Mouse (Mus musculus): ENCODE data around the gene Pitpnc1. TPM values are rescaled to one million over a fixed set of nuclear protein-coding genes. Genes with fewer than 3 reads are reported as not detected.

The Pitpnc1 gene
- total RNA-seq, 1 experiment from 2014 or later = 24.4 TPM

DNA sequence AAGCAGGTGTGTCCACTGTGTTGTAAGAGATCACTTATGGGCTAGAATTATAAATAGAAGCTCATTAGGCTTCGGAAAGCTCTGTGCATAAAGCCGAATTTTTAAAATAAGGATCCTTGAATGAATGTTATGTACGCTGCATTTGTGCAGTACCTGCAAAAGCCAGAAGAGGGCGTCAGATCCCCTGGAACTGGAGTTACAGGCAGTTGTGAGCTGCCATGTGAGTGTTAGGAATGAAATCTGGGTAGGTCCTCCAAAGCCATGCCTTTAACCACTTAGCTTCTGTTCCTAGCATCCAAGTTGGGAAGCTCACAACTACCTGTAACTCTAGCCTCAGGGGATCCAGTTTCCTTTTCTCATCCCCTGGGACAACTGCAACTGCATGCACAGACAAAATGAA, 85.2 kb downstream of the Pitpnc1 start:
- ATAC-seq (ENCODE audit: extremely low read depth, insufficient number of reproducible peaks, low FRiP score, poor library complexity, severe bottlenecking) = no peak

DNA sequence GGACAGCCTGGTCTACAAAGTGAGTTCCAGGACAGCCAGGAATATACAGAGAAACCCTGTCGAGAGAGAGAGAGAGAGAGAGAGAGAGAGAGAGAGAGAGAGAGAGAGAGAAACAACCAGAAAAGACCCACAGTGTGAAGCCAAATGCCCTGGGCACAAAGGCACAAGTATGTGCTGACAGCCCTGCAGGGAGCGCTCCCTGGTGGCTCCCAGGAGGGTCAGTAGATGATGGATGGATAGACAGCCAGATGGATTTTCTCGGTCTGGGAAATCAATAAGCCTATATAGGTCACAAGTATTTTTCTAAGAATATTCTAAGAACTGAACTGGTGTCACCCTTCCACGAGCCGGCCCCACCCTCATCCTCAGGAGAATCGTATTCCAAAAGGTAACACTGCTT, 86.5 kb downstream of the Pitpnc1 start:
- no peak for ATAC-seq (ENCODE audit: extremely low read depth, insufficient number of reproducible peaks, low FRiP score, poor library complexity, severe bottlenecking)

DNA sequence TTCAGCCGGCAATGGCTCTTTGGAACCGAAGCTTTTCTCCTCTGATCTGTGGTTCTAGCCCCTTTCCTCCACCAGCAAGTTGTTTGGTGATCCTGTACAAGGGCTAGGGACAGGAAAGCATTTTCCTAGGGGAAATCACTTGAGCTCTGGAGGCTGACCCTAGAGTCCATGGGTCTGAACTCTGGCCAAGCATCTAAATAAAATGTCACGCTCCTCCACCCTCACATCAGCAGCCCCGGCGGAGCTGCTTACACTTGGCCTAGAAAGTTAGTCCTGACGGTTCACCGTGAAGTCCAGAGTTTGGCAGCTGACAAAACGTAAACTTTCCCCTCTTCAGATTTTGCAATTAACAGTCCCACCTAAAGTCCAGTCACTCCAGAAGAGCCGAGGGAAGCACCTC, 90.5 kb downstream of the Pitpnc1 start:
- ATAC-seq (ENCODE audit: extremely low read depth, insufficient number of reproducible peaks, low FRiP score, poor library complexity, severe bottlenecking) = no peak

DNA sequence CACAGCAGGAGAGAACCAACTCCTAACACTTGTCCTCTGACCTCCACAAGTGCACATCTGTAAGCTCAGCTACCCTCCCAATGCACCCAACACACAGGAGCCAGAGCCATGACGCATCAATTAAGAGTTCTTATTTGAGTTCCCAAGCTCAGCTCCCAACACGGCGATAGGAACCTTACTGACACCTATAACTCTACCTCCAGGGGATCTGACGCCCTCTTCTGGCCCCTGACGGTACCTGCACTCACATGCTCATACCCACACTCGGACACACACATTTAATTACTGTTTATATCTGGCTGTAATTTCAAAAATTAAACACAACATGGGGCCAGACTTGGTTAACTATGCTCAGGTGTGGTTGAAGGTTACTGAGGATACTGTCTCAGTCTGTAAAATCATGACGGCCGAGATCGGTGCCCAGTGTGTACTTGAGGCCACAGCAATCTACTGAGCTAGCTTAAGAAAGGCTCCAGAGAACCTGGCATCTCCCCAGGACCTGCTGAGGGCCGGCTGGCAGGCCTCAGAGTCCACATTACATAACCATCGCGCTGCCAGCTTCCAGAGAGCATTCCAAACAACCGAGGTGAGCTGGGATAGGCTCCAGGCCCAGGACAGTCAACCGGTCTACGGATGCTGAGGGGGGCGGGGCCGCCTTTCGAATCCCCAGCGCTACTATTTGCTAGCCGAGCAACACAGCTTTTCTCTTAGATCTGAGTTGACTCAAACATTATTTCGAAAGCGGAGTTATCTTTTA, 91.2 kb downstream of the Pitpnc1 start:
- ATAC-seq (ENCODE audit: extremely low read depth, insufficient number of reproducible peaks, low FRiP score, poor library complexity, severe bottlenecking) = no peak

DNA sequence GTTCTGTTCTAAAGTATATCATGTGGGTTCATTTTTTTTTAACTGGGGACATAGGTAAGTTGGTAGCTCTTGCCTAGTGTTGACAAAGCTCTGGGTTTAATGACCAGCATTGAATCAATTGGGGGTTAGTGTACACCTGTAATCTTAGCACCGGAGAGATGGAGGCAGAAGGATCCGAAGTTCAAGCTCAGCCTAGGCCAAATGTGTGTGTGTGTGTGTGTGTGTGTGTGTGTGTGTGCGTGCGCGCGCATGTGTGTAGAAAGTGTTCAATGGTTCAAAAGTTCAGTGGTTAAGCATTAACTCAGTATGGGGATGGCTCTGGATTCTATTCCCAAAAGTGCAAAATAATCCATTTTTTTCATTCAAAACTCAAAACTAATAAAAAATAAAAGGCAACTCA, 93.2 kb downstream of the Pitpnc1 start:
- no peak for ATAC-seq (ENCODE audit: extremely low read depth, insufficient number of reproducible peaks, low FRiP score, poor library complexity, severe bottlenecking)

DNA sequence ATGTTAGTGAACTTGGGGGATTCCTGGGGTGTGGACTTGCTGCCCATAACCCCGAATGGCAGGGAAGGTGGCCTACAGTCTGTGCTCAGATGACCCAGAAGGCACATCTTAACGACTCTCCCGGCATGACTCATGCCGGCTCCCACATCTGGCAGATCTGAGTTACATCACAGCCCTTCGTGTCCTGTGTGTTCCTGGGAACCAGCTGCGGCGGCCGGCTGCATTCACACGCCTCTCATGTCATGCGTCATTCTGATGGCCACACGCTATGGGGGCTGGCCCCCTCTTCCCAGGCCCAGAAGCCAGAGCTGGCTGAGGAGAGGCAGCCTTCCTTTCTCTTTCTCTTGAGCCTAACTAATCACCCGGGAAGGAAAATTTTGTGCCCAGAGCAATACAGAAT, 94.2 kb downstream of the Pitpnc1 start:
- no peak for ATAC-seq (ENCODE audit: extremely low read depth, insufficient number of reproducible peaks, low FRiP score, poor library complexity, severe bottlenecking)

DNA sequence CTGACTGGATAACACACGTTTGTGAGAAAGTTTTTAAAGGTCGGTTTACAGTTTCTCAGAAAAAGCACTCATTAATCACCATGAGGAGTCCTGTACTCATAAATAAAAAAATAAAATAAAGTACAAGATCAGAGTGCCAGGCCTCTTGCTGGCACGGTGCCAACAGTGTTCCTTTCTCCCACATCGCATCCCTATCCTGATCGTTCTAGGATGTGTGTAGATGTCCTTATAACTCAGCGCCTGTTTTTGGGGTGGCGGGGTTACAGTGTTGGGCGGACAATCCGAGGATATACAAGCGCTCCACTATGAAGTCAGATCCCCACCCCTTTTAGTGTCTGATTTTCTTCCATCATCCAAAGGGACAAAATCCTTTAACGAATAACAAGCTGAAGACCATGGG, 94.7 kb downstream of the Pitpnc1 start:
- ATAC-seq (ENCODE audit: extremely low read depth, insufficient number of reproducible peaks, low FRiP score, poor library complexity, severe bottlenecking) = no peak

DNA sequence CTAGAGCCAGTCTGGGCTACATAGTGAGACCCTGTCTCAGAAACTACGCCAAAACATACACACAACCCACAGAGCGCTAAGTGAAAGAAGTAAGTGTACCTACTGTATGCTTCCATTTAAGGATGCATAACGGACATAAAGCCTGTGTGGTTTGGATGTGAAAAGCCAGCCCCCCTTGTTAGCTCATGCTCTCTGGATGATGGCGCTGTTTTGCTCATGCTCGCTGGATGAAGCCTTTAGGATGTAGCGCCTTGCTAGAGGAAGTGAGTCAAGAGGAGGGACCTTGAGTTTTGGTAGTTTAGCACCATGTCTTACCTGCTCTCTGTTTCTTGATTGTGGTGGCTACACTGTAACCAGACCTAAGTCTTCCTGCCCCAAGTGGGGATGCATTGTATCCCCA, 96.9 kb downstream of the Pitpnc1 start:
- no peak for ATAC-seq (ENCODE audit: extremely low read depth, insufficient number of reproducible peaks, low FRiP score, poor library complexity, severe bottlenecking)

DNA sequence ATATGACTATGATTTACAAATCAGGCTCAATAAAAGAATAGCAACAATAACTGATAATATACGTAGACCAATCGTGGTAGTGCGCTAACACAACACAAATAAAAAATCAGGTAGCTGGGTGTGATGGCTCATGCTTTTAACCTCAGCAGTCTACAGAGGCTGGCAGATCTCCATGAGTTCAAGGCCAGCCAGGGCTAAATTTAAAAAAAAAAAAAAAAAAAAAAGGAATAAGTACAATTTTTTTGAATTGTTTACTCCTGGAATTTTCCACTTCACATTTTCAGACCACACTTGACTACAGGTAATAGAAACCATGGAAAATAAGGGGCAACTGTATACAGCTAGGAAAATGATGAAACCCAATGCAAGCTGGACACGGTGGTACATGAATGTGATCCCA, 97.3 kb downstream of the Pitpnc1 start:
- no peak for ATAC-seq (ENCODE audit: extremely low read depth, insufficient number of reproducible peaks, low FRiP score, poor library complexity, severe bottlenecking)

DNA sequence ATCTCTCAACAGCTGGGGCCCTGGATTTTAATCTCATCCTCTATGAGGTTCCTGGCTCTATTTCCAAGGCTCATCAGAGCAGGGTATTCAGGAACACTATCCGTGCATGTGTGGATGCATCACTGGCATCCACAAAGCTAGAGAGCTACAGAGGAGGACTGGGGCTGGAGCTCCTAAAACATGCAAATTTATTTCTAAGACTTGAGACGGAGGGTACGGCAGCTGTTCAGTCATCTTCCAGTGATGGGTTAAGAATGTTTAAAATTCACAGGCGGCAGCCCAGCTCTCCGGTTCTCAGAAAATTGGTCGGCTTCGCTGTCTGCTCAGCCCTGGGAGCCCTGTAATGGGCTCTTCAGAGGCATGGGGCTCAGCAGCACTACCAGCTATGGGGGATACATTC, 97.8 kb downstream of the Pitpnc1 start:
- no peak for ATAC-seq (ENCODE audit: extremely low read depth, insufficient number of reproducible peaks, low FRiP score, poor library complexity, severe bottlenecking)

DNA sequence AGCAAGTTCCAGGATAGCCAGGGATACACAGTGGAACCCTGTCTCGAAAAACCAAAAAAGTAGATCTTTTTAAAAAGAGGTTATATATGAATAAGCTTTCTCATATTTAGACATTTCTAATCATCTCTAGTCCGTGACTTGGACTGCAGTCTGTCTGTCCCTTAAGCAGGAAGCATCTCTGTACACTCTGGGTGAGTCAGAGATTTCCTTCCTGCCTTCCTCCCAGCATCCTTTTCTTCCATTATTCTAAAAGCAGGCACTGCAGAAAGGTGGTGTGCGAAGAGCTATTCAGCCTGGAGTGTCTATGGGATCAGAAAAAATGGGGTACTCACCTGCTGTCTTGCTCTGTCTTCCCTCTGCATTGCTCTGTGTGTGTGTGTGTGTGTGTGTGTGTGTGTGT, 100.0 kb downstream of the Pitpnc1 start:
- ATAC-seq (ENCODE audit: extremely low read depth, insufficient number of reproducible peaks, low FRiP score, poor library complexity, severe bottlenecking) = no peak

DNA sequence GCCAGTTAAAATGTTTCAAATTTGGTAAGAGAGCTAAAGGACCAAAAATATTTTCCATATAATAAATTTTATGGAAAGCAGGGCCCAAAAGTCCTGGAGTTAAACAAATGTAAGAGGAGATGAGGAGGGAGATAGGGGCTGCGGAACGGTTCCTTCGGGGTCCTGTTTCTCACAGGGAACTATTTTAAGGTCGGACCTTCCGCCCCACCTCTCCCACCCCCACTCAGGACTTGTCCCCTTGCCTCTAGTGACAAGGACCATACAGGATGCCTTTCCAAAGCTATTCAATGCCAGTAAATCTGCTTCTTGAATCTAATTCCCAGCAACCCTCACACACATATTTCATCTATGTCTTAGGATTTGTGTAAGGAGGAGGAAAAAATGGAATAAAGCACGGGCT, 100.8 kb downstream of the Pitpnc1 start:
- ATAC-seq (ENCODE audit: extremely low read depth, insufficient number of reproducible peaks, low FRiP score, poor library complexity, severe bottlenecking) = no peak

DNA sequence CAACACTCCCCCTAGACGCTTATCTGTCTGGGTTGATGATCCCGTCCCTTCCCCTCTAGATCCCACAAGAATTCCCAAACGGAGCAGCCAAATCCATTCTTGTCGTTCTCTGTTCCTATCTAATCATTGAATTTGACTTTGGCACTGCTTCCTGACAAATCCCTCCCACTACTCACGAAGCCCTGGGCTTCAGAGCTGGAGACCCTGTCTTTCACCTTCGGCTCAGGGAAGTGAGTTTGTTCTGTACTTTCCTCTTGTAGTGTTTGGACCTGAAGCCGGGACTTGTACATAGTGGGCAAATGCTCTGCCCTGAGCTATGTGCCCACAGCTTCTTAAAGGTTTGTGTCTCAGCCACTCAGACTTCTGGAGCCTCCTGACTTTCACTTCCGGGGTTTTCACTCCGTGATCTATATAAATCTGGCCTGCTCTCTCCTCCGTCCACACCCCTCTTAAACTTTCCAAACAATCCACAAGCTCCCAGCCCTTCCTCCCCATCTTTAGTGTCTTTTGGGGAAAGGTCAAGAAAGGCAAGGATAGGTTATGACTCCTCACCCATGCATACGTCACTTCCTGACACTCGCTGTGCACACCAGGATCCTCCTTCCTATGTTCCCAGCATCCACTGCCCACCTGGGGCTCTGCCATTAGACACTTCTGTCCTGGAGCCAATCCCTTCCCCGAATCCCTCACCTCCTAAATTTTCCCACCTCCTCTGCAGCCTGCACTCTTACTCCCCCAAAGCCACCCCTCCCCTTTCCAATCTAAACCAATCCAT, 104.4 kb downstream of the Pitpnc1 start:
- no peak for ATAC-seq (ENCODE audit: extremely low read depth, insufficient number of reproducible peaks, low FRiP score, poor library complexity, severe bottlenecking)

DNA sequence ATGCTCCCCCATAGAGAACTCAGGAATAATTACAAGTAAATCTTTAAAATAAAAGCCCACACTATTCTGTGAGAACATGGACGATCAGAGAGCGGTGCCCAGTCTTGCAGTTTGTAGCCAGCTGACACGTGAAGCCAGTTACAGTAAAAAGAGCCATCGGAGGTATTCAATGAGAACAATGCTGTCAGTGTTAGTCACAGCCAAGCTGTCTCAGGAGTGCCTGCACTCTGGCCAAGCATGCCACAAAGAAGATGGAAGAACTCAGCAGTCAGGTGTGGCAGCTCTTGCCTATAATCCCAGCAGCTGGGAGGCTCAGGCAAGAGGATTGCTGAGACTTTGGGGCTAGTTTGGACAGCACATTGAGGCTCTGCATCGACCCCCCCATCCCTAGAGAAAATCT, 111.8 kb downstream of the Pitpnc1 start:
- ATAC-seq (ENCODE audit: extremely low read depth, insufficient number of reproducible peaks, low FRiP score, poor library complexity, severe bottlenecking) = no peak

DNA sequence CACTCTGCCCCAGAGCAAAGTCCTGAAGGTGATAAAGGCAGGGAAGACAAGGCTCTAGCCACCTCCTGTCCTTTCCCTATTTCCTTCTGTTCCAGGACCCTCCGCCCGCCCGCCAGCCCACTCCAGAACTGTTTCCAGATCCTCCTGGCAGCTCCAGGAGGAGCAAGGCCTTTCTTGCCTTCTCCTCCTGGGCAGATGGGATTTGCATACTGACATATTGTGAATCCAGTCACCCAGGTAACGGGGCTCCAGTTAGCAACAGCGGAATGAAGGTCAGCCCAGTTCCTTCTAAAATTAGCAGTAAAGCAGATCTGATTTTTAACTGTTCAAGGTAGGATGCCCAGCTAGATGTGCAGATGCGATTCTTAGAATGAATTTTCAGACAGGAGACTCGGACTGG, 114.3 kb downstream of the Pitpnc1 start:
- no peak for ATAC-seq (ENCODE audit: extremely low read depth, insufficient number of reproducible peaks, low FRiP score, poor library complexity, severe bottlenecking)

DNA sequence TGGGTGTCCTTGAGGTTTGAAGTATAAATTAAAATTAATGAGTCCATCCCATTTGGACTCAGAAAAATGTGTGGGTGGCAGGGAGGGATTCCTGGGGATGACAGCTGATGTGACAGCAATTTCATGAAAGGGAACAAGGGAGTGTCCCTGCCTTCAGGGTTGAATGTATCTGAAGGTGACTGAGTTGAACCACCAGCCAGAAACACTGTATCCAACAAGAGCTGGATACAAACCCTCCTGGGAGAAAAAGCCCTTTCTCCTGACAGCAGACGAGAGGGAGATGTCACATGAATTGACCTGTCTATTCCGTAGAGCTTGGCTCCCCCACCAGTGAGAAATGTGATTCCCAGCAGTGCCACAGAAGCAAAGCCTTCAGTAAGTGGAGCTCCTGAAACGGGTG, 115.0 kb downstream of the Pitpnc1 start:
- ATAC-seq (ENCODE audit: extremely low read depth, insufficient number of reproducible peaks, low FRiP score, poor library complexity, severe bottlenecking) = no peak

DNA sequence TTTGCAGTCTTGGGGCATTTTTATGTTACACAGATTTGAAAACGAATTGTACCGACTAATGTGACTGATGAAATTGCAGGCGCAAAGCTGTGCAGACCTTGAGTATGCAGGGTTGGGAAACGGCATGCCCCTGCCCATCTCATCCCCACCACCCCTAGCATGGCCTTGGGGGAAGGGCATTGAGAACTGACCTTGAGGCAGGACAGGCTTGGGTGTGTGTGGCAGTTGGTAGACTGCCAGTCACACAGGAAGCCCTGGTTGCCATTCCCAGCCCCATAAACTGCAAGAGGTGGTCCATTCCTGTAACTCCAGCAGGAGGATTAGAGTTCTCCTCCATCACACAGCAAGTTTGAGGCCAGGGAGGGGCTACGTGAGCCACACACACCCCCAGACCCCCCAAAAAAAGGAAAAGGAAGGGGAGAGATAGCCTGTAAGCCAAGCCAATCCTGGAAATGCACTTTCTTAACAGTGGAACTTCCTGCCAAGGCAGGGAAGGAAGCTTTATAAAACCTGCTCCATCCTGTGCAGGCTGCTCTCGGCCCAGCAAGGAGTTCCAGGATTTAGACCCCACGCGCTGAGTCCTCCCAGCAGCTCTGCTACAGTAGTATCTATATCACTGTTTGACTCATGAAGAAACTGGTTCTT, 115.9 kb downstream of the Pitpnc1 start:
- ATAC-seq (ENCODE audit: extremely low read depth, insufficient number of reproducible peaks, low FRiP score, poor library complexity, severe bottlenecking) = no peak

DNA sequence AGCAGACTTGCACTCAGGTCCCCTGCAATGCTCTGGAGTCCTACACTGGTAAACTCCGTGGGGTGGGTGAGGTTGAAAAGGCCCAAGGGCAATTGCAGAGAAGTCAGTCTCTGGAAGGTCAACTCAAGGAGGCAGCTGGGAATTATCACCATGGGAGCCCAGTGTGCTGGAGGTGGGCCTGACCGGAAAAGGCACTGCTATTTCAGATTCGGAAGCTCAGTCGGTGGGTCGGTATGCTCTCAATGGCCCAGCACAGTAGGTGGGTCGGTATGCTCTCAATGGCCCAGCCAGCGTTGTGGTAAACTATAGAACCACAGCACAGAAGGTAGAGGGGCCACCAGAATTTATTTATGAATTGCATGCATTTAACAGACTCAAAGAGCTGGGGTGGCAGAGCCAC, 117.9 kb downstream of the Pitpnc1 start:
- ATAC-seq (ENCODE audit: extremely low read depth, insufficient number of reproducible peaks, low FRiP score, poor library complexity, severe bottlenecking) = no peak

DNA sequence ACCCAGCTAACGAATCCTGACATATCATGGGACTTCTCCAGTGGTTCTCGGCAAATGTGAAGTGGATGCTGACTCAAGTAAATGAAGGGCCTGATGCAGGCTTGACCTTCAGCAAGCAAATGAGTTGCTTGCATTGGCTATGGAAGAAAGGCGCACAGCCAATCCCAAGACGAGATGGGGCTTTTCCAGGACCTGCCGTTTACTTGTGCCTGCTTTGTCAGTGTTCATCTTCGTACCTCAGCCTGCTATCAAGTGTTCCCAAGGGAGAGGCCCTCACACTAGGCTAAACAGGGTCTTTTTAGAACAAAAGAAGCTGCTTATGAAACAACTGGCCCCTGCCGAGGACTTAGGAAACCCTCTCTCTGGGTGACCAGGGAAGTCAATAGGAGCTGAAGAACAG, 120.7 kb downstream of the Pitpnc1 start:
- no peak for ATAC-seq (ENCODE audit: extremely low read depth, insufficient number of reproducible peaks, low FRiP score, poor library complexity, severe bottlenecking)

DNA sequence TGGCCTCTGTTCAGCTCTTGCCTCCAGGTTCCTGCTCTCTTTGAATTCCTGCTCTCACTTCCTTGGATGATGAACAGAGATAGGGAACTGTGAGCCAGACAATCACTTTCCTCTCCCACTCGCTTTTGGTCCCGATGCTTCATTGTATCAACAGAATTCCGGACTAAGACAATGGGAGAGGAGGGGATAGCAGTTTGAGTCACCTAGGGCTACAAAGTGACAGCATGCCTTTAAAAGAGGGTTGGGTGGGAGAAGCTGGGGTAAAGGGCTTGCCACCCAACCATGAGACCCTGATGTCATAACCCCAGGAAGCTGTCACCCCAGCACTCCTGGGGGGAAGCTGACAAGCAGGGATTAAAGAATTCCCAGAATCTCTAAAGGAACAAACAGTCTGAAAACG, 127.5 kb downstream of the Pitpnc1 start:
- ATAC-seq (ENCODE audit: extremely low read depth, insufficient number of reproducible peaks, low FRiP score, poor library complexity, severe bottlenecking) = no peak
